Mouse (Mus musculus) common myeloid progenitor, adult 5-6 weeks (primary cell): ENCODE data around the gene Gm49630. TPM values are rescaled to one million over a fixed set of nuclear protein-coding genes. Genes with fewer than 3 reads are reported as not detected.
"Not testable (repeated sequence)": the region's sequence is repeated elsewhere in the genome, so short reads cannot be mapped to it uniquely, and the experiment has no call there.

Experiments used
- ATAC-seq: replicated peaks from 2 replicates; pipeline ENCODE4 v1.8.0; 2016; ENCODE audit warnings: low read depth, mild to moderate bottlenecking, moderate TSS enrichment, inconsistent platforms; ENCODE audit not compliant: poor library complexity, severe bottlenecking
- total RNA-seq: library from RNA; stranded (forward); fragments of 200-1000, 187-1606 nt; gene quantifications from 2 replicates; pipeline ENCODE4 v1.2.3, GENCODE M21; 2017

Gm49630 gene
- total RNA-seq, 1 experiment from 2014 or later, result not detected

GRCm38 (mm10) chr17:7376951-7377700, 5.3 kb upstream of the Gm49630 start:
- ATAC-seq, result not testable (repeated sequence)

GRCm38 (mm10) chr17:7369401-7369800, 2.4 kb downstream of the Gm49630 start:
- ATAC-seq, result not testable (repeated sequence)

GRCm38 (mm10) chr17:7366676-7367374, 5.0 kb downstream of the Gm49630 start:
- ATAC-seq, result not testable (repeated sequence)

- ATAC-seq, result not testable (repeated sequence)
Measured at GRCm38 (mm10) chr17:7366265-7366664, 5.5 kb downstream of the Gm49630 start.

- ATAC-seq, result not testable (repeated sequence)
Measured at GRCm38 (mm10) chr17:7365615-7366014, 6.2 kb downstream of the Gm49630 start.

GRCm38 (mm10) chr17:7360749-7361465, 10.9 kb downstream of the Gm49630 start:
- ATAC-seq, result not testable (repeated sequence)

GRCm38 (mm10) chr17:7359806-7360205, 12.0 kb downstream of the Gm49630 start:
- ATAC-seq, result not testable (repeated sequence)

GRCm38 (mm10) chr17:7352596-7352995, 19.2 kb downstream of the Gm49630 start, which contains the start of gene Ttll2:
TSS of gene Ttll2 (minus strand) at chr17:7352696.
- not testable (repeated sequence) for ATAC-seq

- ATAC-seq, result not testable (repeated sequence)
Measured at GRCm38 (mm10) chr17:7348765-7349164, 23.0 kb downstream of the Gm49630 start.

- not testable (repeated sequence) for ATAC-seq
Measured at GRCm38 (mm10) chr17:7337381-7337780, 34.4 kb downstream of the Gm49630 start.

- ATAC-seq, result peak; percentile 71
Measured at GRCm38 (mm10) chr17:7332745-7333144, 39.0 kb downstream of the Gm49630 start.

GRCm38 (mm10) chr17:7326415-7326814, 45.4 kb downstream of the Gm49630 start:
- ATAC-seq, result peak; percentile 30

- ATAC-seq, result not testable (repeated sequence)
Measured at GRCm38 (mm10) chr17:7324346-7324745, 47.4 kb downstream of the Gm49630 start, which contains the start of gene Tcp10a. TSS of gene Tcp10a (plus strand) at chr17:7324646.

GRCm38 (mm10) chr17:7319789-7320188, 52.0 kb downstream of the Gm49630 start:
- not testable (repeated sequence) for ATAC-seq

- peak; percentile 88 for ATAC-seq
Measured at GRCm38 (mm10) chr17:7315693-7316382, 55.9 kb downstream of the Gm49630 start.

GRCm38 (mm10) chr17:7306278-7307196, 65.2 kb downstream of the Gm49630 start:
- ATAC-seq, result peak; percentile 95
